Mouse (Mus musculus) limb, embryonic 11.5 days (tissue): Measurements from ENCODE around the gene Iqcf1. TPM values are rescaled to one million over a fixed set of nuclear protein-coding genes. Genes with fewer than 3 reads are reported as not detected.

Experiments used
- polyA plus RNA-seq: library from polyadenylated mRNA; unstranded; fragments of >200 nt; fragmentation: Nextera tagmentation; extraction: Ambion mirVana; gene quantifications from 2 replicates; pipeline ENCODE4 v1.2.1, GENCODE M21; 2014

Gene Iqcf1
- polyA plus RNA-seq, 1 experiment from 2014 or later: not detected

Other genes with a start within 250 kb of the Iqcf1 start
- gene Poc1a, start 218.9 kb upstream of the Iqcf1 start, polyA plus RNA-seq: 34.1 and 40.1 TPM in 2 replicates
- 63.4 and 67.4 TPM in 2 replicates for gene Dusp7, start 131.3 kb upstream of the Iqcf1 start, polyA plus RNA-seq
- gene Rpl29, start 70.5 kb upstream of the Iqcf1 start, polyA plus RNA-seq: 1,049 and 1,075 TPM in 2 replicates
- 41.9 and 42.6 TPM in 2 replicates for gene Acy1, start 61.6 kb upstream of the Iqcf1 start, polyA plus RNA-seq
- gene Abhd14b, start 52.5 kb upstream of the Iqcf1 start, polyA plus RNA-seq: 7.9 and 9.3 TPM in 2 replicates
- 39.6 and 43.2 TPM in 2 replicates for gene Abhd14a, start 52.3 kb upstream of the Iqcf1 start, polyA plus RNA-seq
- 162 and 172 TPM in 2 replicates for gene Pcbp4, start 46.7 kb upstream of the Iqcf1 start, polyA plus RNA-seq
- 0.24 and 0.58 TPM in 2 replicates for gene Gpr62, start 34.0 kb upstream of the Iqcf1 start, polyA plus RNA-seq
- gene Rrp9, start 24.0 kb upstream of the Iqcf1 start, polyA plus RNA-seq: 55.4 and 55.7 TPM in 2 replicates
- 1.5 and 2.0 TPM in 2 replicates for gene Parp3, start 23.0 kb upstream of the Iqcf1 start, polyA plus RNA-seq
- gene Iqcf5, start 14.6 kb downstream of the Iqcf1 start, polyA plus RNA-seq: not detected in 2 replicates
- not detected in 2 replicates for gene Iqcf3, start 61.7 kb downstream of the Iqcf1 start, polyA plus RNA-seq
- gene Iqcf4, start 71.0 kb downstream of the Iqcf1 start, polyA plus RNA-seq: not detected in 2 replicates
- not detected in 2 replicates for gene Iqcf6, start 126.6 kb downstream of the Iqcf1 start, polyA plus RNA-seq
- gene Grm2, start 156.1 kb downstream of the Iqcf1 start, polyA plus RNA-seq: 0.09 and 0.11 TPM in 2 replicates
- gene Tex264, start 186.0 kb downstream of the Iqcf1 start, polyA plus RNA-seq: 34.9 and 37.9 TPM in 2 replicates